Mouse (Mus musculus): ENCODE measurements at regions not wholly inside any gene's neighbourhood (a gene's known extent, or its start where the extent isn't known, plus 50 kb on each side); places are given as distances from the start of the nearest gene placed in this dataset.

GRCm38 (mm10) chr15:38351701-38352100 is 926.3 kb downstream of the 4930447A16Rik start:
- DNase-seq (ENCODE audit: low read depth) = no peak

- DNase-seq (ENCODE audit: low read depth) = no peak
Measured at GRCm38 (mm10) chr15:38353371-38353770, 928.0 kb downstream of the 4930447A16Rik start.

- no peak for DNase-seq (ENCODE audit: low read depth)
Measured at GRCm38 (mm10) chr15:38359053-38359452, 933.7 kb downstream of the 4930447A16Rik start.

GRCm38 (mm10) chr15:38363522-38363921 is 938.2 kb downstream of the 4930447A16Rik start:
- no peak for DNase-seq (ENCODE audit: low read depth)

GRCm38 (mm10) chr15:38364014-38364413 is 938.7 kb downstream of the 4930447A16Rik start:
- DNase-seq (ENCODE audit: low read depth) = no peak

- no peak for DNase-seq (ENCODE audit: low read depth)
Measured at GRCm38 (mm10) chr15:38367643-38368042, 942.3 kb downstream of the 4930447A16Rik start.

GRCm38 (mm10) chr15:38368291-38368690 is 942.9 kb downstream of the 4930447A16Rik start:
- no peak for DNase-seq (ENCODE audit: low read depth)

- no peak for DNase-seq (ENCODE audit: low read depth)
Measured at GRCm38 (mm10) chr15:38371404-38372090, 946.2 kb downstream of the 4930447A16Rik start.

GRCm38 (mm10) chr15:38373797-38374196 is 948.4 kb downstream of the 4930447A16Rik start:
- no peak for DNase-seq (ENCODE audit: low read depth)

GRCm38 (mm10) chr15:38374786-38375185 is 949.4 kb downstream of the 4930447A16Rik start:
- DNase-seq (ENCODE audit: low read depth) = no peak

GRCm38 (mm10) chr15:38378106-38378505 is 952.8 kb downstream of the 4930447A16Rik start:
- DNase-seq (ENCODE audit: low read depth) = no peak

- DNase-seq (ENCODE audit: low read depth) = no peak
Measured at GRCm38 (mm10) chr15:38387617-38388016, 962.3 kb downstream of the 4930447A16Rik start.

GRCm38 (mm10) chr15:38388436-38388835 is 963.1 kb downstream of the 4930447A16Rik start:
- no peak for DNase-seq (ENCODE audit: low read depth)

- no peak for DNase-seq (ENCODE audit: low read depth)
Measured at GRCm38 (mm10) chr15:38390450-38390849, 965.1 kb downstream of the 4930447A16Rik start.

GRCm38 (mm10) chr15:38391420-38391819 is 966.1 kb downstream of the 4930447A16Rik start:
- DNase-seq (ENCODE audit: low read depth) = peak; percentile 56

GRCm38 (mm10) chr15:38391860-38392259 is 966.5 kb downstream of the 4930447A16Rik start:
- DNase-seq (ENCODE audit: low read depth) = peak; percentile 50

- no peak for DNase-seq (ENCODE audit: low read depth)
Measured at GRCm38 (mm10) chr15:38392441-38393149, 967.2 kb downstream of the 4930447A16Rik start.

- no peak for DNase-seq (ENCODE audit: low read depth)
Measured at GRCm38 (mm10) chr15:38398852-38399251, 973.5 kb downstream of the 4930447A16Rik start.

GRCm38 (mm10) chr15:38402762-38403161 is 977.4 kb downstream of the 4930447A16Rik start:
- DNase-seq (ENCODE audit: low read depth) = no peak

GRCm38 (mm10) chr15:38403760-38404375 is 978.5 kb downstream of the 4930447A16Rik start:
- peak; percentile 42 for DNase-seq (ENCODE audit: low read depth)

- DNase-seq (ENCODE audit: low read depth) = no peak
Measured at GRCm38 (mm10) chr15:38406114-38406960, 981.0 kb downstream of the 4930447A16Rik start.

- DNase-seq (ENCODE audit: low read depth) = no peak
Measured at GRCm38 (mm10) chr15:38407476-38407875, 982.1 kb downstream of the 4930447A16Rik start.

All from 416B (cell line).